Mouse (Mus musculus) heart, embryonic 16.5 days (tissue): ENCODE results near the gene U2af2. TPM values are rescaled to one million over a fixed set of nuclear protein-coding genes. Genes with fewer than 3 reads are reported as not detected.

Experiments used
- ATAC-seq: fragments of 200-750 bp; cut with Nextera tagmentation; replicated peaks from 2 replicates; pipeline ENCODE4 v1.8.0; 2017; ENCODE audit warnings: moderate number of reproducible peaks; ENCODE audit not compliant: insufficient read depth, low FRiP score; ENCODE audit errors: extremely low read depth
- H3K27ac ChIP-seq: fragments of 300-500 bp; sonication (generic); 2 replicates; pipeline ENCODE4 v1.5.1; 2014; ENCODE audit warnings: mild to moderate bottlenecking, low read length, control low read depth, moderate library complexity
- H3K27me3 ChIP-seq: fragments of 300-500 bp; sonication (generic); 2 replicates; pipeline ENCODE4 v1.6.1; 2014; ENCODE audit warnings: low read length, mixed read lengths; ENCODE audit not compliant: control insufficient read depth, insufficient read depth
- H3K36me3 ChIP-seq: fragments of 300-500 bp; sonication (generic); 2 replicates; pipeline ENCODE4 v1.6.1; 2014; ENCODE audit not compliant: control insufficient read depth, insufficient read depth
- H3K4me1 ChIP-seq: fragments of 300-500 bp; sonication (generic); 2 replicates; pipeline ENCODE4 v1.6.1; 2014; ENCODE audit warnings: low read length, mixed read lengths; ENCODE audit not compliant: control insufficient read depth, insufficient read depth
- H3K4me2 ChIP-seq: fragments of 300-500 bp; sonication (generic); 2 replicates; pipeline ENCODE4 v1.6.1; 2014; ENCODE audit warnings: low read depth, mild to moderate bottlenecking, control low read depth, low read length
- H3K4me3 ChIP-seq: fragments of 300-500 bp; sonication (generic); 2 replicates; pipeline ENCODE4 v1.5.1; 2014; ENCODE audit warnings: mild to moderate bottlenecking, control low read depth, low read length
- H3K9ac ChIP-seq: fragments of 300-500 bp; sonication (generic); 2 replicates; pipeline ENCODE4 v1.6.1; 2014; ENCODE audit warnings: low read length, control low read depth
- H3K9me3 ChIP-seq: fragments of 300-500 bp; sonication (generic); replicated peaks from 2 replicates; pipeline ENCODE4 v1.6.1; 2016; ENCODE audit warnings: low read length; ENCODE audit not compliant: control insufficient read depth
- WGBS: fragments of 180-500 bp; shearing (Covaris S2); extraction: QIAGEN DNeasy Blood & Tissue Kit; methylation state at CpG from one replicate; pipeline ENCODE4 v1.1.7; 2014; 5-methylcytosine and 5-hydroxymethylcytosine counted together
- polyA plus RNA-seq: library from polyadenylated mRNA; unstranded; fragments of >200 nt; fragmentation: Nextera tagmentation; extraction: Ambion mirVana; gene quantifications from 2 replicates; pipeline ENCODE4 v1.2.1, GENCODE M21; 2015

Gene U2af2
- polyA plus RNA-seq, 1 experiment from 2014 or later = 72.8 TPM

DNA sequence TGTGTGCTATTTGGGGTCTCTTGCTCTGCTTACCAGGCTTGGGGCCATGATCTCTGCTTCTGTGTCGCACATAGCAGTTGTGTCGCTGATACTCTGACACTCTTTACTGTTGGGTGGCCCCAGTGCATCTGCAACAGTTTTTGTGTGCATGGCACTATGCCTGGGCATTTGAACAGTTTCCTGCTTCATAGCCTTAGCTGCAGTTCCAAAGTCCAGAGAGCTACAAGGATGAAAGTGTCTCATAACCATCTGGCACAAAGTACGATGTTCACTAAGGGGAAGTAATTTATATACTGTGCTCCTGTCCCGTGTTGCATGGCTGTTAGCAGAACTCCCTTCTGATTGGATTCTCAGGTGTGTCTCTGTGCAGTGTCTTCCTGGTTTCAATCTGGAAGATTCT, 25.9 kb downstream of the U2af2 start:
- Histone ChIP-seq H3K36me3 (peaks cover 41% of the 10 kb centered on the region), H3K9me3 (no peaks in the 10 kb centered on the region), H3K27ac (no peak overlapping the region), H3K4me2 (no peak overlapping the region), H3K9ac (no peak overlapping the region), H3K4me3 (no peak overlapping the region), H3K4me1 (no peaks in the 10 kb centered on the region), H3K27me3 (no peaks in the 10 kb centered on the region)
- WGBS = 91% methylated on average over 4 of the region's 4 CpGs
- ATAC-seq = no peak

DNA sequence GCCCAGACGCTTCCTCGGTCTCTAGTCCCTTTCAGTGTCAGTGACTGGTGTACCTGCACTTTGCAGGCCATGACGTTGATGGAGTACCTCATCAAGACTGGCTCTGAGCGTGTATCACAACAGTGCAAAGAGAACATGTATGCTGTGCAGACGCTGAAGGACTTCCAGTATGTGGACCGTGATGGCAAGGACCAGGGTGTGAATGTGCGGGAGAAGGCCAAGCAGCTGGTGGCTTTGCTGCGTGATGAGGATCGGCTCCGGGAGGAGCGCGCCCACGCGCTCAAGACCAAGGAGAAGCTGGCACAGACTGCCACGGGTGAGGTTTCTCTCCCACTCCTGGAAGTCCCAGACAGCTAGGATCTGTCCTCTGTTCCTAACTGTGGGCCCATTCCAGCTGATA, 27.9 kb downstream of the U2af2 start:
- Histone ChIP-seq H3K9me3 (no peaks in the 10 kb centered on the region), H3K27me3 (no peaks in the 10 kb centered on the region), H3K27ac (no peak overlapping the region), H3K4me3 (no peak overlapping the region), H3K4me1 (no peaks in the 10 kb centered on the region), H3K36me3 (peaks cover 43% of the 10 kb centered on the region), H3K9ac (no peak overlapping the region), H3K4me2 (no peak overlapping the region)
- WGBS = 89% methylated on average over 15 of the region's 15 CpGs
- no peak for ATAC-seq

DNA sequence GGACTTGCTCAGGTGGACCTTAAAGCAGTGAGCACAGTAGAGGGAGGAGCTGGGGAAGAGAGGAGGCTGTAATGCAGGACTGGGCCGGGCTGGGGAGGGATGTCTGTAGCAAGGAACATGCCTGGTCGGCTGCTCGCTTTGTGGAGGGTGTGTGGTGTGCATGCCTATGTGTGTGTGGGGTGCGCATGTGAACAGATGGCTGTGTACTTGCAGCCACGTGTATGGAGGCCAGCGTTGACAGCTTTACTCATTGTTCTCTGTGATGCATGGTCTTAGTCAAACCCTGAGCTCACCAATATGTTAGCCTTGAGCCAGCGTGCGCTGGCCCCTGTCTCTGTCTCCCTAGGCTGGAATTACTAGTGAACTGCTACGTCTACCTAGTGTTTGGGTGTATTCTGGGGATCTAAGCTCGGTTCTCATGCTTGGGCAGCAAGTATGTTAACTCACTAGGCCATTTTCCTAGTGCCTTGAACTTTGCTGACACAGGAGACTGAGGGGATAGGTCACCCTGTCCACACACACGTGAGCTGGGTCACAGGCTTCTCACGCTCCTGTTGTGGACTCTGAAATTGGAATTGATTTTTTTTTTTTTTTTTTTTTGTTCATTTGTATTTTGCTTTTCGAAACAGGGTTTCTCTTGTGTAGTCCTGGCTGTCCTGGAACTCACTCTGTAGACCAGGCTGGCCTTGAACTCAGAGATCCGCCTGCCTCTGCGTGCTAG, 29.2 kb downstream of the U2af2 start:
- no peak for ATAC-seq

GRCm38 (mm10) chr7:5092381-5092780, 30.4 kb downstream of the U2af2 start:
- no peak overlapping the region for H3K27ac ChIP-seq
- H3K27me3 ChIP-seq = no peaks in the 10 kb centered on the region
- H3K4me3 ChIP-seq = no peak overlapping the region
- no peak for ATAC-seq
- 77% methylated on average over 6 of the region's 6 CpGs for WGBS
- no peak overlapping the region for H3K4me2 ChIP-seq
- H3K4me1 ChIP-seq = no peaks in the 10 kb centered on the region
- H3K36me3 ChIP-seq = peaks cover 65% of the 10 kb centered on the region
- H3K9me3 ChIP-seq = no peaks in the 10 kb centered on the region
- H3K9ac ChIP-seq = no peak overlapping the region

More for the DNA sequence above, 29.2 kb downstream of the U2af2 start:
- Histone ChIP-seq H3K4me1 (no peaks in the 10 kb centered on the region), H3K36me3 (peaks cover 56% of the 10 kb centered on the region), H3K9me3 (no peaks in the 10 kb centered on the region), H3K9ac (no peak overlapping the region), H3K4me2 (no peak overlapping the region), H3K27ac (no peak overlapping the region), H3K27me3 (no peaks in the 10 kb centered on the region), H3K4me3 (no peak overlapping the region)
- WGBS = 84% methylated on average over 15 of the region's 15 CpGs

GRCm38 (mm10) chr7:5092831-5093510, 31.0 kb downstream of the U2af2 start:
- Histone ChIP-seq H3K27me3 (no peaks in the 10 kb centered on the region), H3K4me2 (no peak overlapping the region), H3K36me3 (peaks cover 71% of the 10 kb centered on the region), H3K9me3 (no peaks in the 10 kb centered on the region), H3K4me3 (no peak overlapping the region), H3K9ac (no peak overlapping the region), H3K27ac (no peak overlapping the region), H3K4me1 (no peaks in the 10 kb centered on the region)
- ATAC-seq = no peak
- WGBS = 73% methylated on average over 21 of the region's 21 CpGs

DNA sequence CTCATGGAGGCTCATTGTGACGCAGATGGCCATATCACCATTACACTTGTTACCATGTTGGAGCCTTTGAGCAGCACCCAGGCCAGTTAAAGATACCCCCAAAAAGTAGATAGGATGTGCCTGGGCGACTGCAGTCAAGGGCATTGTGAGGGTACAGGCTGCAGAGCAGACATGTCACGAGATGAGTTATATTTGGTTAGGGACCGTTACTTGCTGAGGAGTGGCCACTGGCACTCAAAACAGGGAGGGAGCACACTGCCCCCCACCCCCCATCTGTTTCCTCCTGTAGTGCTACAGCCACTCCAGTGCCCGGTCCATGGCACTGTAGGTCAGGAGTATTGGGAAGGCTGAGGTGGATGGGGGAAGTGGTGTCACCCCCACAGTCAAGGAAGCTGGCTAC, 36.8 kb downstream of the U2af2 start:
- Histone ChIP-seq H3K9me3 (no peaks in the 10 kb centered on the region), H3K27ac (no peak overlapping the region), H3K4me3 (no peak overlapping the region), H3K9ac (no peak overlapping the region), H3K27me3 (no peaks in the 10 kb centered on the region), H3K36me3 (peaks cover 48% of the 10 kb centered on the region), H3K4me2 (no peak overlapping the region), H3K4me1 (no peaks in the 10 kb centered on the region)
- 77% methylated on average over 5 of the region's 5 CpGs for WGBS
- ATAC-seq = no peak

DNA sequence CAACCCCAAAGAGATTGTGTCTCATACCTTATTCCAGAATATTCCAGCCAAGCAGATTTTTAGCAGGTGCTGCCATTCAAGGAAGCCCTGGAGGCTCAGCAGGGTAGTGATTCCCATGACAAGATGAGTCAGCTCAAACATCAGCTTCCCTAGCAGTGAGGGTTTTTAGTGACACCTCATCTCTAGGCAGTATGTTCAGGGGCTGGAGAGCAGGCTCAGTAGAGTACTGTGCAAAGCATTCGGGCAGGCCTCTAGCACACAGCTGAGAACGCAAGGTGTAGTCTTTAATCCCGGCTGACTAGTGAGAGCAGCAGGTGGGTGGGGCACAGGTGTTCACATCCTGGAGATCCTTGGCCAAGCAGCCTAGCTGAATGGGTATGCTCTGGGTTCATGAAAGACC, 37.9 kb downstream of the U2af2 start:
- no peak for ATAC-seq
- H3K4me2 ChIP-seq = no peak overlapping the region
- no peaks in the 10 kb centered on the region for H3K27me3 ChIP-seq
- WGBS = 79% methylated on average over 3 of the region's 3 CpGs
- H3K4me1 ChIP-seq = no peaks in the 10 kb centered on the region
- H3K4me3 ChIP-seq = no peak overlapping the region
- H3K36me3 ChIP-seq = peaks cover 38% of the 10 kb centered on the region
- H3K9ac ChIP-seq = no peak overlapping the region
- no peak overlapping the region for H3K27ac ChIP-seq
- H3K9me3 ChIP-seq = no peaks in the 10 kb centered on the region

GRCm38 (mm10) chr7:5101066-5101663, 39.2 kb downstream of the U2af2 start:
- Histone ChIP-seq H3K27ac (no peak overlapping the region), H3K4me2 (no peak overlapping the region), H3K4me3 (no peak overlapping the region), H3K9me3 (no peaks in the 10 kb centered on the region), H3K4me1 (no peaks in the 10 kb centered on the region), H3K9ac (no peak overlapping the region), H3K36me3 (peaks cover 25% of the 10 kb centered on the region), H3K27me3 (no peaks in the 10 kb centered on the region)
- no peak for ATAC-seq
- 79% methylated on average over 10 of the region's 10 CpGs for WGBS

DNA sequence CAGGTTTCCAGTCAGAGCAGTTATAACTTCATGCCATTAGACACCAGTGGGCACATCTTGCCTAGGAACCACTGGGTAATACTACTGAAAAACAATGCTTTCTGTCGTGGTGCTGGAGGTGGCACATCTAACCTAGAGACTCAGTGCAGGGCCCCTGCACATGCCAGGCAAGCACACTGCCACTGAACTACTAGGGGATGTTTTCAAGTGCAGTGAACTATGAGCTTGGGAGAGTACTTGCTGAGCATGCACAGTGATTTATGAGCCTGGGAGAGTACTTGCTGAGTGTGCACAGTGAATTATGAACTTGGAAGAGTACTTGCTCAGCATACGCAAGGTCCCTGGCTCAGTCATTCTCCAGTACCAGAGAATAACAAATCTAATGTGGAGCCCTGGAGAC, 40.6 kb downstream of the U2af2 start:
- H3K4me1 ChIP-seq = no peaks in the 10 kb centered on the region
- 83% methylated on average over 2 of the region's 2 CpGs for WGBS
- no peak overlapping the region for H3K27ac ChIP-seq
- peaks cover 13% of the 10 kb centered on the region for H3K36me3 ChIP-seq
- H3K9me3 ChIP-seq = no peaks in the 10 kb centered on the region
- H3K4me2 ChIP-seq = no peak overlapping the region
- H3K27me3 ChIP-seq = no peaks in the 10 kb centered on the region
- no peak overlapping the region for H3K4me3 ChIP-seq
- H3K9ac ChIP-seq = no peak overlapping the region
- ATAC-seq = no peak
